Mouse (Mus musculus): ENCODE results near the gene Fer.
A peak's percentile ranks its signal among the peaks of the same experiment; 100 is the strongest.

The Fer gene

GRCm38 (mm10) chr17:63980167-63980566 is 117.3 kb downstream of the Fer start:
- no peak for DNase-seq

- no peak for DNase-seq
Observed at GRCm38 (mm10) chr17:63988710-63989109, 125.8 kb downstream of the Fer start.

GRCm38 (mm10) chr17:63991160-63991559 is 128.3 kb downstream of the Fer start:
- no peak for DNase-seq

GRCm38 (mm10) chr17:63995921-63996320 is 133.1 kb downstream of the Fer start:
- peak; percentile 56 to 66 for DNase-seq

GRCm38 (mm10) chr17:63997643-63998042 is 134.8 kb downstream of the Fer start:
- DNase-seq = no peak

GRCm38 (mm10) chr17:64003444-64003843 is 140.6 kb downstream of the Fer start:
- DNase-seq = no peak

- DNase-seq = no peak
Observed at GRCm38 (mm10) chr17:64005575-64006249, 142.8 kb downstream of the Fer start.

- DNase-seq = no peak
Observed at GRCm38 (mm10) chr17:64016606-64017005, 153.7 kb downstream of the Fer start.

GRCm38 (mm10) chr17:64018240-64018639 is 155.4 kb downstream of the Fer start:
- DNase-seq = no peak

GRCm38 (mm10) chr17:64018870-64019269 is 156.0 kb downstream of the Fer start:
- DNase-seq = no peak

GRCm38 (mm10) chr17:64019646-64020045 is 156.8 kb downstream of the Fer start:
- no peak for DNase-seq

GRCm38 (mm10) chr17:64026485-64026884 is 163.6 kb downstream of the Fer start:
- DNase-seq = no peak

- DNase-seq = no peak
Observed at GRCm38 (mm10) chr17:64041771-64042170, 178.9 kb downstream of the Fer start.

GRCm38 (mm10) chr17:64045326-64045725 is 182.5 kb downstream of the Fer start:
- DNase-seq = no peak

- DNase-seq = peak in 1 of 2 experiments; percentile 14
Observed at GRCm38 (mm10) chr17:64046557-64046956, 183.7 kb downstream of the Fer start.

GRCm38 (mm10) chr17:64050911-64051310 is 188.0 kb downstream of the Fer start:
- DNase-seq = peak; percentile 29 to 30

GRCm38 (mm10) chr17:64053636-64054035 is 190.8 kb downstream of the Fer start:
- no peak for DNase-seq

GRCm38 (mm10) chr17:64060529-64060928 is 197.7 kb downstream of the Fer start:
- DNase-seq = peak in 1 of 2 experiments; percentile 19

GRCm38 (mm10) chr17:64065243-64065642 is 202.4 kb downstream of the Fer start:
- DNase-seq = no peak

- DNase-seq = peak; percentile 31 to 44
Observed at GRCm38 (mm10) chr17:64077392-64077791, 214.5 kb downstream of the Fer start.

- DNase-seq = no peak
Observed at GRCm38 (mm10) chr17:64084751-64085150, 221.9 kb downstream of the Fer start.

- DNase-seq = no peak
Observed at GRCm38 (mm10) chr17:64085493-64085892, 222.6 kb downstream of the Fer start.

GRCm38 (mm10) chr17:64086875-64087608 is 224.2 kb downstream of the Fer start:
- DNase-seq = peak; percentile 54 to 64

GRCm38 (mm10) chr17:64087871-64088270 is 225.0 kb downstream of the Fer start:
- no peak for DNase-seq

Measured in cerebellum, postnatal 14 days (tissue).